ENCODE assay signal across 8 mouse cellular contexts in genomic region chr4:53315121-53315875, GRCm38 (mm10).
DNase-seq lines count a peak whose midpoint lies in the region; ATAC-seq and TF ChIP-seq lines count a peak whose summit lies in the region.

No protein-coding gene starts in this region.

- 28% methylated on average over 7 of the region's 7 CpGs for WGBS in liver, adult 2 months
- WGBS in liver, embryonic 12.5 days (ENCODE audit: insufficient replicate concordance): 67% methylated on average over 7 of the region's 7 CpGs
- WGBS in limb, embryonic 14.5 days: 65% methylated on average over 7 of the region's 7 CpGs
- WGBS in stomach, embryonic 16.5 days: 55% methylated on average over 7 of the region's 7 CpGs

- no peaks in the 10 kb centered on the region for H3K79me2 ChIP-seq in liver, adult 2 months (ENCODE audit: control insufficient read depth, insufficient read depth, low read length)

- H3K27me3 ChIP-seq in liver, adult 2 months (ENCODE audit: control insufficient read depth, insufficient read depth, low read length): no peaks in the 10 kb centered on the region
- H3K27me3 ChIP-seq in liver, embryonic 12.5 days (replicated peaks): no peaks in the 10 kb centered on the region
- no peaks in the 10 kb centered on the region for H3K27me3 ChIP-seq in limb, embryonic 14.5 days (ENCODE audit: control insufficient read depth, insufficient read depth, low read length)
- no peaks in the 10 kb centered on the region for H3K27me3 ChIP-seq in stomach, embryonic 16.5 days (ENCODE audit: control insufficient read depth, insufficient read depth, low read length)

- peak; percentile 58 for DNase-seq in adrenal gland, postnatal 10 days
- DNase-seq in adrenal gland, adult (ENCODE audit: inconsistent age in 2 of 2, low spot score in 1 of 2): no peak
- DNase-seq in liver, adult 2 months (ENCODE audit: extremely low read depth, low read depth, low spot score): peak; percentile 68
- peak; percentile 22 to 55 for DNase-seq in heart, postnatal 14 days
- peak; percentile 65 for DNase-seq in limb, embryonic 14.5 days (ENCODE audit: low spot score)
- no peak for DNase-seq in thymus, adult 18-20 months

- TF ChIP-seq POLR2A in liver, adult 2 months (IDR thresholded peaks at IDR 0.05; ENCODE audit: extremely low read depth, insufficient read depth, low read length): no peak
- TF ChIP-seq POLR2A in limb, embryonic 14.5 days (IDR thresholded peaks at IDR 0.05; ENCODE audit: borderline replicate concordance, extremely low read depth, insufficient read depth, insufficient read length): no peak

- H3K4me2 ChIP-seq in liver, embryonic 12.5 days: no peak overlapping the region
- H3K4me2 ChIP-seq in limb, embryonic 14.5 days (replicated peaks; ENCODE audit: low read depth, low read length, severe bottlenecking): no peak overlapping the region
- no peak overlapping the region for H3K4me2 ChIP-seq in stomach, embryonic 16.5 days (ENCODE audit: low read depth, low read length)

- intact Hi-C loops in heart, postnatal 14 days (cut with DNase I): no loop called here

- H3K9me3 ChIP-seq in liver, embryonic 12.5 days (replicated peaks): no peaks in the 10 kb centered on the region
- no peaks in the 10 kb centered on the region for H3K9me3 ChIP-seq in limb, embryonic 14.5 days (ENCODE audit: control insufficient read depth, low read length)
- no peaks in the 10 kb centered on the region for H3K9me3 ChIP-seq in stomach, embryonic 16.5 days (replicated peaks; ENCODE audit: control insufficient read depth, low read length)

- no peak overlapping the region for H3K9ac ChIP-seq in liver, adult 2 months (ENCODE audit: low read depth, low read length)
- no peak overlapping the region for H3K9ac ChIP-seq in liver, embryonic 12.5 days
- H3K9ac ChIP-seq in limb, embryonic 14.5 days (ENCODE audit: low read depth, low read length, severe bottlenecking): no peak overlapping the region
- no peak overlapping the region for H3K9ac ChIP-seq in stomach, embryonic 16.5 days (ENCODE audit: low read length)

- H3K4me1 ChIP-seq in liver, adult 2 months (ENCODE audit: control insufficient read depth, insufficient read depth, low read length): peaks cover 30% of the 10 kb centered on the region
- H3K4me1 ChIP-seq in liver, embryonic 12.5 days: peaks cover 7% of the 10 kb centered on the region; the same call in 1 of the 2 replicates
- H3K4me1 ChIP-seq in limb, embryonic 14.5 days (ENCODE audit: control insufficient read depth, insufficient read depth, low read length): peaks cover 31% of the 10 kb centered on the region
- H3K4me1 ChIP-seq in stomach, embryonic 16.5 days (ENCODE audit: control insufficient read depth, insufficient read depth, low read length): peaks cover 29% of the 10 kb centered on the region

- no peak overlapping the region for H3K4me3 ChIP-seq in liver, adult 2 months (ENCODE audit: insufficient read depth, low read depth, low read length)
- no peak overlapping the region for H3K4me3 ChIP-seq in liver, embryonic 12.5 days
- no peak overlapping the region for H3K4me3 ChIP-seq in limb, embryonic 14.5 days (replicated peaks; ENCODE audit: low read length)
- H3K4me3 ChIP-seq in stomach, embryonic 16.5 days (replicated peaks; ENCODE audit: low read length): no peak overlapping the region

- TF ChIP-seq CTCF in liver, adult 2 months (IDR thresholded peaks at IDR 0.05; ENCODE audit: low read depth, low read length): no peak

- no peak for ATAC-seq in liver, embryonic 12.5 days
- ATAC-seq in limb, embryonic 14.5 days (ENCODE audit: low FRiP score, low read depth): peak; percentile 43; the same call in 1 of the 2 replicates
- ATAC-seq in stomach, embryonic 16.5 days (ENCODE audit: insufficient read depth, low FRiP score): peak; percentile 65

- H3K36me3 ChIP-seq in liver, adult 2 months (ENCODE audit: control insufficient read depth, insufficient read depth, low read length): no peaks in the 10 kb centered on the region
- H3K36me3 ChIP-seq in liver, embryonic 12.5 days: no peaks in the 10 kb centered on the region
- H3K36me3 ChIP-seq in limb, embryonic 14.5 days (ENCODE audit: control insufficient read depth, insufficient read depth, low read length): no peaks in the 10 kb centered on the region
- H3K36me3 ChIP-seq in stomach, embryonic 16.5 days (ENCODE audit: control insufficient read depth, insufficient read depth, low read length): no peaks in the 10 kb centered on the region

- peak overlapping the region; percentile 75 for H3K27ac ChIP-seq in liver, adult 2 months (replicated peaks; ENCODE audit: insufficient read depth, low read depth, low read length)
- no peak overlapping the region for H3K27ac ChIP-seq in liver, embryonic 12.5 days
- H3K27ac ChIP-seq in limb, embryonic 14.5 days (replicated peaks; ENCODE audit: low read depth, low read length): no peak overlapping the region
- peak overlapping the region; percentile 79 for H3K27ac ChIP-seq in stomach, embryonic 16.5 days (ENCODE audit: low read length)

Comparison
In these comparisons a context has a peak if more than half of its experiments do, and no peak if none do; other contexts are left out.
1. DNase-seq: peak in adrenal gland, postnatal 10 days (single experiment), liver, adult 2 months (single experiment), heart, postnatal 14 days (2 of 2) and limb, embryonic 14.5 days (single experiment); none in adrenal gland, adult (0 of 2) and thymus, adult 18-20 months (0 of 2).
2. H3K27ac ChIP-seq: peak in liver, adult 2 months (single experiment) and stomach, embryonic 16.5 days (single experiment); none in liver, embryonic 12.5 days (single experiment) and limb, embryonic 14.5 days (single experiment).